Mouse (Mus musculus): ENCODE measurements around the gene Chmp6. TPM values are rescaled to one million over a fixed set of nuclear protein-coding genes. Genes with fewer than 3 reads are reported as not detected.

The Chmp6 gene
- total and polyA plus RNA-seq, 3 experiments: 58.3 to 76.7 TPM; not detected in 1

DNA sequence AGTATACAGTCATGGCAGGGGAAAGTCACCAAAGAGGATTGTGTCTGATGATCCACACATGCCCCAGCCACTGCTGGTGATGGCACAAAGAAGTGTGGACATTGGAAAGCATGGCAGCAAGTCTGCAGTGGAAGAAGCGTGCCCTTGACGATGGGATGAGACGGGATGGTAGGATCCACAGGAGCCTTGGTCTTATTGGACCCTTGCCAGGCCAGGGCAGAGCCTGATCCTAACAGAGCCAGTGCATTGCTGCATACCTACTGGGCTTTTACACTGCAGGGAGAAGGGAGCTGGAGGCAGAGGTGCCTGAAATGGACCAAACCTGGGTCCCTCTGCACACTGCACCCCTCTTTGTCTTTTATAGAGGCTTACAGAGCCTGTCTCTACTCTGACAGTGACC is 37.3 kb downstream of the Chmp6 start:
- DNase-seq (ENCODE audit: low read depth, low spot score): no peak
- Histone ChIP-seq H3K36me3 (ENCODE audit: control insufficient read depth in 1 of 2, insufficient read depth in 2 of 2, low read length in 2 of 2) (peaks cover 0 to 36% of the 10 kb centered on the region in 2 experiments; a peak in 2 of 4 replicates), H3K9me3 (replicated peaks; ENCODE audit: insufficient read depth, low read length) (no peaks in the 10 kb centered on the region), H3K4me3 (ENCODE audit: control insufficient read depth in 1 of 2, insufficient read depth in 1 of 2, low read depth in 2 of 2, low read length in 2 of 2) (no peak overlapping the region), H3K27me3 (ENCODE audit: control insufficient read depth in 1 of 2, insufficient read depth in 2 of 2, low read length in 2 of 2) (no peaks in the 10 kb centered on the region), H3K27ac (ENCODE audit: control insufficient read depth, low read depth, low read length) (no peak overlapping the region), H3K79me2 (ENCODE audit: control insufficient read depth, insufficient read depth, low read length, poor library complexity) (peaks cover 15% of the 10 kb centered on the region; the same call in 1 of the 2 replicates), H3K9ac (ENCODE audit: control insufficient read depth, low read depth, low read length, poor library complexity, severe bottlenecking) (no peak overlapping the region), H3K4me1 (ENCODE audit: control insufficient read depth in 1 of 2, insufficient read depth in 2 of 2, low read length in 2 of 2) (peaks cover 33 to 40% of the 10 kb centered on the region in 2 experiments)
- TF ChIP-seq MAFK (IDR thresholded peaks at IDR 0.05; ENCODE audit: borderline replicate concordance, low read depth, low read length): no peak
- no peak for TF ChIP-seq SIN3A (IDR thresholded peaks at IDR 0.05; ENCODE audit: low read length)
- no peak for TF ChIP-seq MYC (IDR thresholded peaks at IDR 0.05; ENCODE audit: low read depth, low read length)
- no peak for TF ChIP-seq GATA1 (IDR thresholded peaks at IDR 0.05; ENCODE audit: low read depth, low read length)
- TF ChIP-seq E2F4 (IDR thresholded peaks at IDR 0.05; ENCODE audit: borderline replicate concordance, low read depth, low read length): no peak
- no peak for TF ChIP-seq POLR2AphosphoS5 (IDR thresholded peaks at IDR 0.05; ENCODE audit: borderline replicate concordance, low read depth, low read length)
- no peak for TF ChIP-seq JUND (IDR thresholded peaks at IDR 0.05; ENCODE audit: low read depth, low read length)
- no peak for TF ChIP-seq EP300 (IDR thresholded peaks at IDR 0.05; ENCODE audit: low read depth in 1 of 2, low read length in 2 of 2)

DNA sequence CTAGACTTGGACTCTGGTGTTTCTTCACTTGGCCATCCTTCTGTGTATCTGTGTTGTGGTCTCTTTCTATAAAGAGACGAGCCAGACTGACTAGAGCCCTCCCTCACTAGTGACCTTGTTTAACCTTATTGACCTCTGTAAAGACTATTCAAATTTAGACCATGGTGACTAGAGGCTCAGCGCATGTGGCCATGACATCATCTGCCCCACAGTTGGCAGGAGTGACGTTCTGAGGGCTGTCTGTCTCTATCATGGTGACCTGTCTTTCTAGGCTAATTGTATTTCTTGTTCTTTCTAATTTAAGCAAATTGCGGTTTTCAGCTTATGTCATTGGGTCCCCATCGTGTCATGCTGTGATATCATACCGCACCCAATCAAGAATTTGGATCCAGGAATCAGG is 38.1 kb downstream of the Chmp6 start:
- Histone ChIP-seq H3K27ac (ENCODE audit: control insufficient read depth, low read depth, low read length) (no peak overlapping the region), H3K79me2 (ENCODE audit: control insufficient read depth, insufficient read depth, low read length, poor library complexity) (peaks cover 12% of the 10 kb centered on the region; the same call in 1 of the 2 replicates), H3K9me3 (replicated peaks; ENCODE audit: insufficient read depth, low read length) (no peaks in the 10 kb centered on the region), H3K36me3 (ENCODE audit: control insufficient read depth in 1 of 2, insufficient read depth in 2 of 2, low read length in 2 of 2) (peaks cover 0 to 39% of the 10 kb centered on the region in 2 experiments; a peak in 2 of 4 replicates), H3K4me1 (ENCODE audit: control insufficient read depth in 1 of 2, insufficient read depth in 2 of 2, low read length in 2 of 2) (peaks cover 33 to 43% of the 10 kb centered on the region in 2 experiments), H3K27me3 (ENCODE audit: control insufficient read depth in 1 of 2, insufficient read depth in 2 of 2, low read length in 2 of 2) (no peaks in the 10 kb centered on the region), H3K9ac (ENCODE audit: control insufficient read depth, low read depth, low read length, poor library complexity, severe bottlenecking) (no peak overlapping the region), H3K4me3 (ENCODE audit: control insufficient read depth in 1 of 2, insufficient read depth in 1 of 2, low read depth in 2 of 2, low read length in 2 of 2) (no peak overlapping the region)
- TF ChIP-seq ELF1 (IDR thresholded peaks at IDR 0.05; ENCODE audit: low read depth, low read length) (no peak), TAL1 (IDR thresholded peaks at IDR 0.05; ENCODE audit: low read length) (no peak), TBP (IDR thresholded peaks at IDR 0.05; ENCODE audit: low read depth, low read length) (no peak), NELFE (IDR thresholded peaks at IDR 0.05; ENCODE audit: low read depth, low read length) (no peak), CTCF (IDR thresholded peaks at IDR 0.05 in 2 of 3, conservative IDR thresholded peaks at IDR 0.05 in 1 of 3; ENCODE audit: control insufficient read depth in 1 of 3, insufficient read depth in 1 of 3, low read depth in 2 of 3, low read length in 3 of 3, poor library complexity in 1 of 3, severe bottlenecking in 1 of 3) (no peak), MAFK (IDR thresholded peaks at IDR 0.05; ENCODE audit: borderline replicate concordance, low read depth, low read length) (no peak), USF1 (IDR thresholded peaks at IDR 0.05; ENCODE audit: low read depth, low read length) (no peak), MXI1 (IDR thresholded peaks at IDR 0.05; ENCODE audit: low read depth, low read length) (no peak), EP300 (IDR thresholded peaks at IDR 0.05; ENCODE audit: low read depth in 1 of 2, low read length in 2 of 2) (no peak), MAZ (IDR thresholded peaks at IDR 0.05; ENCODE audit: low read depth, low read length) (no peak), GABPA (IDR thresholded peaks at IDR 0.05; ENCODE audit: low read depth, low read length) (no peak), RAD21 (IDR thresholded peaks at IDR 0.05; ENCODE audit: low read depth, low read length) (no peak)
- no peak for DNase-seq (ENCODE audit: low read depth, low spot score)
